Mouse (Mus musculus) mouse embryonic stem cell (cell line): ENCODE data around the gene Wap.

Experiments
- in situ Hi-C, 2 experiments: fragments of 300-500 bp; cut with MboI; formaldehyde crosslinking; loops; 1 replicate in 1 of 2; 3 replicates in 1 of 2; pipeline ENCODE4 v1.14.3; 2019 to 2020; ENCODE audit warnings: low sequenced_read_pairs in 2 of 2, low pct_unique_long_range_greater_than_20kb in 1 of 2, mixed read lengths in 1 of 2; ENCODE audit not compliant: unreplicated experiment in 1 of 2

The Wap gene

DNA sequence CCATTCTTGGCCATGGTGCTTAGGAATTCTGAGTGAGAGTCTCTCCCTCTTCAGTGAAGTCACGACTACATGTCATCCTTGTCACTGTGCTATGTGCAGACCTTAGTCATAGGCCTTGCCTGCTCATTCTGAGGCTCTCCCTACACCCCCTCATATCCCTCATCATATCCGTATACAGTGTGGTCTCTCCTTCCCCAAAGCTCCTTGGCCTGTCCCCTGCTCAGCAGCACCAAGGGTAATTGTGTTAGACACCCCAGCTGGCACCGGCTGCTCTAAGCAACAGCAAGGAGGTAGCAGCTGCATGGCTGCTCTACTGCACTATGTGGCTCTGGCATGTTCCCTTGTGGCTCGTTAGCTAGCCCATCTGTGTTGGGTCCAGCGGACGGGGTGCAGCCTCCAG is 6.1 kb upstream of the Wap start:
- in situ Hi-C loops, result no loop called here

- in situ Hi-C loops, result loop anchor here in 1 of 2 experiments (10.0 kb wide), 1 partner anchor 174 kb away; no protein-coding TSS in a partner anchor
Measured at GRCm38 (mm10) chr11:6639072-6639471, 635 bp upstream of the Wap start.

DNA sequence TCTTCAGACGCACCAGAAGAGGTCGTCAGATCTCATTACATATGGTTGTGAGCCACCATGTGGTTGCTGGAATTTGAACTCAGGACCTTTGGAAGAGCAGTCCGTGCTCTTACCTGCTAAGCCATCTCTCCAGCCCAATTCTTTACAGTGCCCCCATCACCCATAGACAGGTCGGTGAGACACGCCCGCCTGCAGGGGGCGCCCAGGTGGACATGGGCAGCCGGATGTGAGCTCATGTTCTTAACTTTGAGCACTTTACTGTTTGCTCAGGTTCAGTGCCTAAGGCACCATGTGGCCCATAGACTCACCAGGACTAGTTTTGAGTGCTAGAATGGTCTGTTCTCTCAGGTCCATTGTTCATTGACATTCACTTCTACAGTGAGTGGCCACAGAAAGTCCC is 2.3 kb downstream of the Wap start:
- in situ Hi-C loops, result loop anchor here in 1 of 2 experiments (10.0 kb wide), 1 partner anchor 171 kb away; no protein-coding TSS in a partner anchor

GRCm38 (mm10) chr11:6629655-6630054 is 8.8 kb downstream of the Wap start:
- in situ Hi-C loops, result loop anchor here in 1 of 2 experiments (10.0 kb wide), 1 partner anchor 165 kb away; no protein-coding TSS in a partner anchor

DNA sequence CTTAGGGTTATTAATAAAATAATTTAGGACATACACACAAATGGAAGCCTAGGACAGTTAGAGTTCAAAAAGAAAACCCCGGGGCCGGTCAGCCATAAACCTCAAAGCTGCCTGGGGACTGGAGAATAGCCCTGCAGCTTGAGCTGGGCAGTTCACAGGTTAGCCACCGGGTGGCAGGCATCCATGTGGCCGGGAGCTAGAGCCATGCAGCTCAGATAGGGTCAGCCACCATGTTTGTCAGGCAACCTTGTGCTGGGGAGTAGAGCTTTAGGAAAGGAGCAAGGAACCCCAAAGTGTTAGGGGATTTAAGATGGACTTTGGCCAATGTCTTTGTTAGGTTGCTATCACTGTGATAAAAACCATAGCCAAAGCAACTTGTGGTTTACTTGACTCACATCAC is 9.9 kb downstream of the Wap start:
- in situ Hi-C loops, result no loop called here

DNA sequence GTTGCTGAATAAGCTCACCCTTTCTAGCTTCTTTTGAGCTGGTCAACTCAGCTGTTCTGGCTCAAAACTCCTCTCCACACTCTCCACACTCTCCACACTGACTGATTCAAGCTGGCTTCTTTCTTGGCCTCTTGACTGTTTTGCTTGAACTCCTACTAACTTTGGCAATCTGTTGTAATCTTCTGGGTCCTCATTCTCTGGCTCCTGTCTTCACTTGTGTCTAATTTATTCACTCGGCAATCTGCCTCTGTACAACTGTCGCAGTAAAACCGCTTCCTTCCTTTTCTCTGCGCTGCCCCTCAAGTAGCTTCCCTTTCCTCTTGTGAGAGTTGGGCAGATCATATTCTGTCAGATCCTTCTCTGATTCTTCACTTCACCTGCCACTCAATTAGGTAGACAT is 10.7 kb downstream of the Wap start:
- in situ Hi-C loops, result no loop called here

GRCm38 (mm10) chr11:6626388-6626772 is 12.1 kb downstream of the Wap start:
- in situ Hi-C loops, result no loop called here

- in situ Hi-C loops, result no loop called here
Measured at GRCm38 (mm10) chr11:6625478-6626387, 12.7 kb downstream of the Wap start, which contains the start of gene Tbrg4. Gene Tbrg4, minus strand, starts transcription at chr11:6626067.

DNA sequence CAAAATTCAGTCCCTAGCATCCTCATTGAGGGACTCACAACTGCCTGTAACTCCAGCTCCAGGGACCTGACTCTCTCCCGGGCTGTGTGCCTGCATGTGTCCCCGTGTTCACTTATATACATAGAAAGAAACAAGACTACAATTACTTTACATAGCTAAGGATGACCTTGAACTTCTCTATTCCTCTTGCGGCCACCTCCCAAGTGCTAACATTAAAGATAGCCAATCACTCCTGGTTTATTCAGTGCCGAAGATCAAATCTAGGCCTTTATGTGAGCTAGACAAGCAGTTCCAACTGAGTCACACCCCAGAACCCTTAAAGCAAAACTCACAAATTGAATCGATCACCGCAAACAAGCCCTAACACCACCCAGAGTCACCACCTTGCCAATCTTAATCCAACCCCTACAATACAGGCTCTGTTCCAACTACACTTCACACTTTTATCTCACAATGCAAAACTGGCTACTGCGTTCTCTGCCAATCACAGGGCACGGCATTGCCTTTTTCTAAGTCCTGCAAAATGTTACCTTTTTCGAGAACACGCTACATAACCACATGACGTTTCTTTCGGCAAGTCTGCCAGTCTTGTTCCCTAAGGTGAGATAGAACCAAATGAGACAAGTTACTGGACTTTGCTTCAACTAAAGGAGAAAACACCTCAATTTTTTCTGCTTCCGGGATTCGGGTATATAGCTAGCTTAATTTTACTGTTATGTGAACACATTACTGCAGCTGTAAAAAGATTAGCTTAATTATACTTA is 13.6 kb downstream of the Wap start:
- in situ Hi-C loops, result no loop called here

- in situ Hi-C loops, result no loop called here
Measured at GRCm38 (mm10) chr11:6623704-6624103, 14.7 kb downstream of the Wap start.

DNA sequence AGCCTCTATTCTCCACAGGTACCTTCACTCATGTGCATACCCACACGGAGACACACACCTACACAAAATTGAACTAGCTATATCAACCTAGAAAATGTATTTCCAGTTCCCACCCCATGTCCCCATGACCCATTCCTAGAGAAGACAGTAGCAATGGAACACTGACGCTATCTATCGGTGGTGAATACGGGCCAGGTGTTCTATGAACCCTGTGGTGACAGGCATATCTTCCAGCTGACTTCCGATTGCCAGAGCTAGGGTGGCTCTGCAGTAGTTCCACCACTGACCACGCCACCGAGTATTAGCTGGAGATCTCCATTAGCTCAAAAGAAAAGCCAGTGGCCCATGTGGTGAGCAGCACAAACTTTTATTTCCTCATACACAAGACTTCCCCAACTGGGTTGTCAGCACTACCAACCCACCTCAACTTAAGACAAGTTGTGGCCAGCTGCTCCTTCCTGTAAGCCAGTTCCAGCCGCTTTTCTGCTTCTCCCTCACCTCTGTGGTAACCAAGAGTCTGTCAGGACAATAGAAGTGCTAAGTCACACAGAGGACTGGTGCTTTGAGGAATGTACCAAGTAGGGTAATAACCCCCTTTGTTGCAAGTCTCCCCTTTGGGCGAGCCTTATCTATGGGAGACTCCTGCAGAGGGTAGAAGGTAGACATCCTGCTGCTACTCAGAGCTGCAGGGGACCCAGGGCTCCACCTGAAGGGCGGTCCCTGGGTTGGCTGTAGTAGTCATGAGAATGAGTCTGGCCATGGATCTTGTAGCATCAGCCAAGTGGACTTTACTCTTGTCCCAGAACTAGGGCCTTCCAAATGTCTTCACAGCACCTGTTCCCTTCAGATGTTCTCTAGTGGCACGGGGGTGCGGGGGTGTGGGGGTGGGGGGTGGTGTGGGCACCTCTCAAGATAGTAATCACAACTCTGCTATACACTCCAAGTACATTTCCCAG is 22.9 kb downstream of the Wap start:
- in situ Hi-C loops, result no loop called here

DNA sequence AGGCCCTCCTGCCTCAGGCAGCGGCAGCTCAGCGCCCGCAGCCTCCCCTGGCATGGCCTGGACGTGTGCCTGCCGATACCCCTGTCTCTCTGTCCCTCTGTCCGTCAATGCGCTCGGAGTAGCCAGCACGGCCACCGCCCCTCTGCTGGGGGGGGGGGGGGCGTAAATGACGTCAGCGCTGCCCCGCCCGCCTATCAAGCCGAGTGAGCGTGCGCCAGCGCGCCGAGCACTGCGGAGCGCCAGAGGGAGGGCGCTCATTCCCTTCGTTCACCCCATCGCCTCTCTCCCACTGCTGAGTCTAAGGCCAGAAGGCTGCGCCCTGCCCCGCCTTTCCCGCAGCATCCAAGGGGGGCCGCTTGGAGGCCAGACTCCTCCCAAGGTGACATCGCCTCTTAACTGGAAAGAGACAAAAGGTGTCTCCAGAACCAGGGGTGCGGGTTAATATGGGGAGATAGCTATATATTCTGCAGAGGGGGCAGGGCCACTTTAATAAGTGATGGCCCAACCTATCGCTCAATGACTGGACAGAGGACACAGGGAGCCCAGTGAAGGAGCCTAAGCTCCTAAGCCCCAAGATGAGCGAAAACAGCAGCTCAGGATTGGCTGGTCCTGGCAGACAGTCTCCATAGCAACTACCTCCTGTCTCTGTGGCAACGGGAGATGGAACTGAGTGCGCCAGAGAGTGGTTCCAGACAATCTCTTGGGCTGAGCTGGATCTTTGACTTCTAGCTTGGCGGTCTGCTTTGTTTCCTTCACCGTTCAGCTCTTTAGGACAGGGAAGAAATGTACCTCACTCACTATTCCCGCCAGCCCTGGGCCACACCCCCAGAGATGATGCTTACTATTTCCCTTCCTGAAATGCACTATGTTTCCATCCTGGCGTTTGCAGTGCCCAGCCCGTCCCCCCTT is 32.7 kb downstream of the Wap start, which contains the start of gene Nacad:
TSS of gene Nacad (minus strand) at position 563 of the 909 bp plus-strand sequence.
- in situ Hi-C loops, result no loop called here

- in situ Hi-C loops, result no loop called here
Measured at GRCm38 (mm10) chr11:6605021-6605481, 33.4 kb downstream of the Wap start.

DNA sequence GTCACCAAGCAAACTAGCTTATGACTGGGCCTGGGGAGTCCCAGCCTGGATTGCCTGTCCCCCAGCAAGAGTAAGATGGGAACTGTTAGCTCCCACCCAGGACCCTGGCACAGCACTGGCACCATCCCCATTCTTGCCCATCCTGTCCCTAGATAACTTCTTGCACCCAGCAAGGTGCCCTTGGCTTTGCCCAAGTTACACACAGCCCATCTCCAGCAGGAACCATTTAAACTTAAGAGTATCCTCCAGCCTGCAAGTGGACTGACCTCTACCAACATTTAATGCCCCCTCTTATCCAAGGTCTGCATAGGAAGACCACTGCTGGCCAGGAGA is 33.9 kb downstream of the Wap start:
- in situ Hi-C loops, result no loop called here

DNA sequence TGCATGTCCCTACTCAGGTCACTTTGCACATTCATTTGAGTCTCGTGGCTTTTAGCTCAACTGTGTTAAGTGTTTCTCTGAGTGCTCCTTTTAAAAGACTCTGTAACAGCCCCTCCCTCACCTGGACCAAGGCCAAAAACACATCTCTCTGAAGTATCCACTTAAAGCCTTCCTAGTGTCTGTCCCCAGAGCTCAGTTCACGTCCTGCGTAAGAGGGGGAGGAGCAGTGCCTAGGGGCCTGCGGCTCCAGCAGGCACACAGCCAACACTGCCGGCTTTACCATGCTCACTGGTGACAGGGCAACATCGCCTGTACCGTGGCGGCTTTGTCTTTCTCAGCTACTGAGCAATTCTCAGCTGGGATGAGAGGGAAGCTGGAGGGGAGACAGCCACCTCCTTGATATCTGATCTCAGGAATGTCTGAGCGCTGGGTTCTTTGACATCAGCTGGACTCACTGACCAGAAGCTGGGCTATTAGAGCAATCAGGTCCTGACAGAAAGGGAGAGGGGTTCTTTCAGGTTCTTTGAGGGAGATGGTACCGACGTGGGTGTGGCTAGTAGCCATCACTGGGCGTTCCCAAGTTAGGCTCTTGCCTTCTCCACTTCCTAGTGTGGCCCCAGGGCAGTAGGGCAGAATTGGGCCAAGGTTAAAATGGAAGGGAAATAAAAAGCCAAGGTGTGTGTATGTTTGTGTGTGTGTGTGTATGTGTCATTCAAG is 34.4 kb downstream of the Wap start:
- in situ Hi-C loops, result no loop called here

DNA sequence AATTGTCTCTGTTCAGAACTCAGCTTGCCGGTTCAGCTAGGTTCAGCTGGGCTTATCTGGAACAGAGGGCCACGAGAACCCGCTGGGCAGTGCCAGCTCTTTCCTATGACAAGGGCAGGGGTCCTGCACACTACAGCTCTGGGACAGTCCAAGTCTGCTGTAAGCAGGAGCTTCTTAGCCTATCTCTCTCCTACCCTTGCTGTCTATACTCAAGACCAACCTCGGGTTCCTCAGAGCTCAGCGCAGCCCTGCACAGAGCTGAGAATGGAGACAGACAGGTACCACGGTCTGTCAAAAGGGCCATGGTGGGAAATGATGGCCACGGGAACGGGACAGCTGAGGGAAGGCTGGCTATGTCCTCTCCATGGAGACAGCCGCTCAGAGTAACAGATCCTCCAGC is 35.2 kb downstream of the Wap start:
- in situ Hi-C loops, result no loop called here

DNA sequence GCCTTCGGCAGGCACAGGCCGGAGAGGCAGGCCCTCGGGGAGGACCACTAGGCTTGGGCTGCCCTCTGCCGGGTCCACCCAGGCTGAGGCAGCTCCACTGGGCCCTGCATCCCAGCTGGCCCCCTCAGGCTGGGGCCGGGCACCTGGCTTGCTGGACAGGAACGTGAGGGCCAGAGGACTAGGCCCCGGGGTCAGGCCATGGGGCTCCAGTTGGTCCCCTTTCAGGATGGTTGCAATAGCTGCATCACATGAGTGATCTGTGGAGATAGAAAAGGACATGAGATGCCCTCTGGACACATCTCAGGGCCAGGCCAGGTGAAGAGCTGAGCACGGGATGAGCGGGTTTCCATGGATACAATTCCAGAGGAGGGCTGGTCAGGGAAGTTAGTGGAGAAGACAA is 35.8 kb downstream of the Wap start:
- in situ Hi-C loops, result no loop called here
